Mouse (Mus musculus): Measurements from ENCODE around the gene Gm43191. TPM values are rescaled to one million over a fixed set of nuclear protein-coding genes. Genes with fewer than 3 reads are reported as not detected.
"Not testable (repeated sequence)": the region's sequence is repeated elsewhere in the genome, so short reads cannot be mapped to it uniquely, and the experiment has no call there.

The Gm43191 gene
- total RNA-seq, 2 experiments from 2014 or later, result not detected

DNA sequence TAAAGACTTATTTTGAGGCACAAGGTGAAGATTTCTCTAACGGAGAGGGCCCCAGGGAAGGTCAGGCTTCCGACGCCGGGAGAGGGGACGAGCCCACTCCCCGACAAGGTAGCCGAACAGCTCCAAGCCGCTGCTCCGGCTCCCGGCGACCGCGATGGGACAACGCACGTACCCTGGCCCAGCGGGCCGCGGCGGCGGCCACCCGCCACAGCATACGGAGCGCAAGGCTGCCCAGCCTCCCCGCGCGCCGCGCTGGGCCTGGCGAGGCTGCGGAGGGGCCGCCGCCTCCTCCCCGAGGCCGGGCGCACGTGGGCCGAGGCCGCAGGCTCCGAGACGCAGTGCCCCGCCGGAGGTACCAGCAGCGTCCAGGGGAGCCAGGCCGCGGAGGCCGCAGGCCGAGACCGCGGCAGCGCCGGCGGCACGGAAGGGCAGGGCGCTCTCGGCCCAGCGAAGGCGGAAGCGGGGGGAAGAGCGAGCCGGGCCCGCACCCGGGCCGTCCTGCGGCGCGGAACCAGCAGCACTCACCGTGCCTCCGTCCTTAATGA, 19.1 kb downstream of the Gm43191 start:
- DNase-seq (ENCODE audit: low spot score in 2 of 2), result no peak

GRCm38 (mm10) chr3:116661288-116661869, 19.7 kb downstream of the Gm43191 start:
- DNase-seq (ENCODE audit: low spot score in 2 of 2), result no peak

DNA sequence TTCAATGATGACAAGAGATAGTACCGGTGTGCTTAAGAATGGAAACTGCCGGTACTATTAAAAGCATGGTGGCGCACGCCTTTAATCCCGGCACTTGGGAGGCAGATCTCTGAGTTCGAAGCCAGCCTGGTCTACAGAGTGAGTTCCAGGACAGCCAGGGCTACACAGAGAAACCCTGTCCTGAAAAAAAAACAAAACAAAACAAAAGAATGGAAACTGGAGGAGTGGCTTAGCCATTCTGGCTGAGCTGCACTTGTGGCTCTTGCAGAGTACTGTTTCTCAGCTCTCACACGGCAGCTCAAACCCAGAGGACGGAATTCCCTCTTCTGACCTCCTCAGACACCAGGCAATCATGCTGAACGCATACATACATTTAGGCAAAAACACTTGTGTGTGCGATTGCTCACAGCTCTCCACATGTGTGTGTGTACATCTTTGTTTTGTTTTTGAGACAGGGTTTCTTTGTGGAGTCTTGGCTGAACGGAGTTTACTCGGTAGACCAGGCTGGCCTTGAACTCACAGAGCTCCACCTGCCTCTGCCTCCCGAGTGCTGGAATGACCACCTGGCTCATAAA, 21.1 kb downstream of the Gm43191 start:
- DNase-seq (ENCODE audit: low spot score in 2 of 2), result no peak

DNA sequence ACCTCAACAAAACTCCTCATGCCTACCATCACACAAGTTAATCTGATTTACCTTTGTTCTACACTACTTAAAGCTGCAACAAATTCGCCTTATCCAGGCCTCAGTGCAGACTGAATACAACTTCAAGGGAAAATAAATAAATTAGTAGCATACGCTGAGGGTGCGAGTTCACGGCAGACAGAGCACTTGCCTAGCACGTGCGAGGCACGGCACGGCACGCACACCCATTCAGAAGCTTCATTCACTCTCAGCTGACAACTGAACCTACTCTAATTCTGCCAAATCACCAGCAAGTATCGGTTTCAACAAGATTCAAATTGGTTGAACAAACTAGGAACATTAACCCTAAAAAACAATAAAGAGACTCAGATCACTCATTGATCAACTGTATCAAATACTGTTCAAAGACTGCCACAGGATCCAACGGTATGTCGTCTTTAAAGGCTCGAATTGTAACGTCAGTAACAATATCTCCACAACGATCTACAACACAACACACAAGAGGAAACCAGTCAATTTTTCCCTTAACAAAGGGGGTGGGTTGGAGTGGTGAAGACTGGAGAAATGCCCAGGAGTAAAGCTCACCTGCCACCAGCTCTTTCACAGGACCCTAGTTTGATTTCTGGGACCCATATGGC, 22.0 kb downstream of the Gm43191 start:
- DNase-seq (ENCODE audit: low spot score in 2 of 2), result no peak

DNA sequence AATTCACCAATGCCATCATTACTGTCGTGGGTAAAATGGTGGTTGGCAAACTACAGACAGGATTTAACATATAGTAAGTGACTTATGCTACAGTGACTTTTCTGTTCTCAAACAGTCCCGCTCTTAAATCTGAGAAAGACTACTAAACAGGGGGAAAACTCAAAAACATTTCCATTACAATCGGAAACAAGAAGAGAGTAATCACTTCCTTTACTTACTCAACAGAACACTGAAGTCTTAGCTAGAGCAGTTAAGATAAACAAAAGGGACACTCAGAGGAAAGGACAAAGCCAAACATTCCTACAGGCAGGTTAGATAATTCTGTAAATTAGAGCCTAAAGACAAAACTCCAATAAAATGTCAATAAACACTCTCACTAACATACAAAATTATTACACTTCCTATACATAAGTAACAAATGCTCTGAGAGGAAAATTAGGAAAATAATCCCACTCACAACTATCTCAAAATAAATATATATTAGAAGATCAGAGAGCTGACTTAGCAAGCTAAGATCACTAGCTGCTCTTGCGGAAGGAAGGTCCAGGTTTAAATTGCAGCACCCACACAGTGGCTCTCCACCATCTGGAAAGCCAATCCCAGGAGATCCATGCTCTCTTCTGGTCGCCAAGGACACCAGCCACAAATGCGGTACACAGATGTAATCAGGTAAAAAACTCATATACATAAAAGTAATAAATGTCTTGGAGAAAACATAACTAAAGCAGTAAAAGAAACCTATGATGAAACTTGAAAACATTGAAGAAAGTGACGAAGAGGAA, 24.7 kb downstream of the Gm43191 start:
- DNase-seq (ENCODE audit: low spot score in 2 of 2), result no peak

- not testable (repeated sequence) for DNase-seq (ENCODE audit: low spot score in 2 of 2)
These were observed 27.0 kb downstream of the Gm43191 start for GRCm38 (mm10) chr3:116654051-116654450.

DNA sequence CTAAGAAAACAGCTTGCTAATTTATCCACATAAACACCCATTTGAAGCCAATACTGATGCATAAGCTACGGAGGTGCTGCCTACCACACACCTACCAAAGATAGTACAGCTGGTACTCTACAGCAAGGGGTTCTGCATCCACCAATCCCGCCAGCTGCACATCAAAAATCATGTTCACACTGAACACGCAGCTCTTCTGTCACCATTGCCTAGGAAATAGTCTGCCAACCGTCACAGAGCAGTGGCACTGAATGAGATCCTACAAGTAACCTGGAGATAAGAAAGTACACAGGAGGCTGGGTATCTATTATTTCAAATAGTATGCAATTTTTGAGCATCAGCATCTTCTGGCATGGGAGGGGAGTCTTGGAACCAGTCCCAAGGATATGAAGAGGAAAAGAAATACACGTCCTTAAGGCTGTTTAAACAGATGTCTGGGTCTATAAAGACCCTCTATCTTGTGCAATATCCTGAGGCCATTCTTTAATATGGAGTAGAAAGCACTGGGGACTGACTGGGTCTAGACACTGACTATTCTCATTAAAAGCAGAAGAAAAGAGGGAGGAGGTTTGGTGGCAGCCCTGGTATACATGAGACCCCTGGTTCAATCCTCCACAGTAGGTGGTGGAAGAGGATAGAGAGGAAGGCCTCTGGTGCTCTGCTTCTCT, 27.6 kb downstream of the Gm43191 start:
- DNase-seq (ENCODE audit: low spot score in 2 of 2), result no peak

DNA sequence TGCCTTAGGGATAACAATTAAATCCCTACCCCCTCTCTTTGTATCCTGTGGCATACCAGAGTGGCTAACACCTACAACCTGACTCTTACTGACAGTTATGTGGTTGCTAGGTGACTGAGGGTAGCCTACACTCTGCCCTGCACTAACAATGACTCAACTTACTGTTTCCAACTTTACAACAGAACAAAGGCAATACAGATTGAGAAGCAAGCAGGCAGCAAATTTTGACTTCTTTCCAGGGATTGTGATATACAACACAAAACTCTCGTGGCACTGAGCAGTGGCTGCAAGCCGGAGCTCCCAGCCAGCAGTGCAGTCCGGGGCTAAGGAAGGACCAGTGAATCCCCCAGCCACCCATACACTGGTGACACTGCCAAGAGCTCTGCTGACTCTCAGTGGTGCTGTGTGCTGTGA, 29.0 kb downstream of the Gm43191 start:
- DNase-seq (ENCODE audit: low spot score in 2 of 2), result no peak

DNA sequence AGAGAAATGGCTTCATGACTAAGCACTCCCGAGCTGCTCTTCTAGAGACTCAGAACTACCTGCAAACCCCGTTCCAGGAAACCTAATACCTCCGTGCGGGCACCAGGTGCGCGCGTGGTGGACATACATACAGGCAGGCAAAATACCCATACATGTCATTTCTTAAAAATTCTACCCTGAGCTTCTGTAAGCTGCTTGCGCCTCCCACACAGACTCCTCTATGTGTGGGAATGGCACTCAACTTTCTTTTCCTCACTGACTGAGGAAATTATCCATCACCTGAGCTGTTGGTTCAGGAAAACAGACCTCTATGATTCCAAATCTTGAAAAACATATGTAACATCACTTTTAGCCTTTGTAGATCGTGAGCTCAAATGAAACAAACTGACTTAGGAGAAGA, 30.4 kb downstream of the Gm43191 start:
- DNase-seq (ENCODE audit: low spot score in 2 of 2), result no peak

DNA sequence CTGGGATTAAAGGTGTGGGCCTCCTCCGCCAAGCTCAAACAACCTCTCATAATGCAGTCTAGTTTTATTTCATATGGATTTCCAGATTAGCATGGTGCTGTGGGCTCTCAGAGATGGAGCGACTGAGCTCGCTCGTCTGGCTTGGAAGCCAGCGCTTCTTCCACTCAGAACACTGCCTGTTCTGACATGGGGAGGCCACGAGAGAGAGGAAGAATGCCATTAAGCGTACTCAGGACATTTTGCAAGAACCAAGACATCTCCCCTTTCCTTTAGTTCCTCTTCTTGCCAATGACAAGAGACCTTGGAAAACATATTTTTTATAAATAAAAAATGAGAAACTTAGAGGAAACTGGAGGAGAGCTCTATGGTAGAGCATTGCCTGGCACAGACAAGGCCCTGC, 32.3 kb downstream of the Gm43191 start:
- DNase-seq (ENCODE audit: low spot score in 2 of 2), result no peak

DNA sequence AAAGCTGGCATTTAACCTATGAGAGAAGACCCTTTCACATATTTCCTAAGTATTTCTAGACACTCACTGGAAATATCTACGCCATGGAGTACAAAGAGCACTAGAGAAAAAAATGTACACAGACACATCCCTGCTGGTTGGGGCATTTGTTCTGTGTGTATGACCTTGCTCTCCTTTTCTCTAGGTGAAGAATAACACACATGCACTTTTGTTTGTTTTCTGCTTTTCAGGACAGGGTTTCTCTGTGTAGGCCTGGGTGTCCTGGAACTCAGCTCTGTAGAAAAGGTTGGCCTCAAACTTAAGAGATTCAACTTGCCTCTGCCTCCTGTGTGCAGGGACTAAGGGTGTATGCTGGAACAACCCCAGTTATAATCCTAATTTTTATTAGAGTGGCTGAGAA, 34.7 kb downstream of the Gm43191 start:
- no peak for DNase-seq (ENCODE audit: low spot score in 2 of 2)

DNA sequence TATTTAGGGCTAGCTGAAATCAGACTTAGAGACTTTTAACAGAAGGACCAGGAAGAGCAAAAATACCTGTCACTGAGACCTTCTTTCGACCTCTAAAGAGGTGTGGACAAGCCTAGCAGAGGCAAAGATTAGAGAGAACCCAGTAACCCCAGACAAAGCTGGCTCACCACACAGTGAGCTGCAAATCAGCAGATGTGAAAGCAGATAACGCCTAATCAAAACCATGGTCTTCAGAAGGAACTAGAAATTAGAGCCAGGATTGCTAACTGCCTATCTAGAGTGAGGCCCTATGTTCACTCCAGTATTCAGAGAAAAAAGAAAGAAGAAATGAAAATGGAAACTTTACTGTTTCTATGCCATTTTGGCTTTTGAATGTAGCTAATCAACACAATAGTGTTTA, 38.7 kb downstream of the Gm43191 start:
- no peak for DNase-seq (ENCODE audit: low spot score in 2 of 2)

- DNase-seq (ENCODE audit: low spot score in 2 of 2), result no peak
These were observed 39.2 kb downstream of the Gm43191 start for GRCm38 (mm10) chr3:116641811-116642371.

DNA sequence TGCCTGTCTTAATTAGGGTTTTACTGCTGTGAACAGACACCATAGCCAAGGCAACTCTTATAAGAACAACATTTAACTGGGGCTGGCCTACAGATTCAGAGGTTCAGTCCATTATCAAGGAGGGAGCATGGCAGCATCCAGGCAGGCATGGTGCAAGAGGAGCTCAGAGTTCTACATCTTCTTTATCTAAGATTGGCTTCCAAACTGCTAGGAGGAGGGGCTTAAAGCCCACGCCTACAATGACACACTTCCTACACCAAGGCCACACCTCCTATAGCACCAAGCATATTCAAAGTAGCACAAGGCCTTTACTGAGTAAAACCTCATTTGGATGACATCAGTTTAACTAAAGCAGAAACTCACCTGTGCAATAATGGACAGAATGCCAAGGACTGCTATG, 41.0 kb downstream of the Gm43191 start:
- DNase-seq (ENCODE audit: low spot score in 2 of 2), result no peak

DNA sequence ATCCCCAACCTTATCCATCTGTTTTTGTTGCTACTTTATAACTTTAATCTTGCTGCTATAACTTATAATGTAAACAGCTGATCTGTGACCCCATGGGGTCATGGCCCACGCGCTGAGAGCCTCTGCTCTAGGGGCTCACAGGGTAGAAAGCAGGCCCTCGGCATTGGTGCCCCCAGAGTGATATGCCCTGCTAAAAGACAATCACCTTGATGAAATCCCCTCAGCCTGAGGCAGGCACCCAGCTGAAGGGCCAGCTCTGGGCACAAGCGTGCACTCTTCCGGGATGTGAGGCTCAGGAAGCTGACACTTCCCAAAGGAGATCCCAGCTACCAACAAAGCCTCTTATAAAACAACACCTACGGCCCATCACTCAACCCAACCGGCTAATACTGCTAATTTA, 42.5 kb downstream of the Gm43191 start:
- no peak for DNase-seq (ENCODE audit: low spot score in 2 of 2)

- no peak for DNase-seq (ENCODE audit: low spot score in 2 of 2)
These were observed 43.2 kb downstream of the Gm43191 start for GRCm38 (mm10) chr3:116637693-116638476.

GRCm38 (mm10) chr3:116635799-116636198, 45.3 kb downstream of the Gm43191 start:
- DNase-seq (ENCODE audit: low spot score in 2 of 2), result no peak

GRCm38 (mm10) chr3:116634853-116635252, 46.2 kb downstream of the Gm43191 start:
- DNase-seq (ENCODE audit: low spot score in 2 of 2), result no peak

DNA sequence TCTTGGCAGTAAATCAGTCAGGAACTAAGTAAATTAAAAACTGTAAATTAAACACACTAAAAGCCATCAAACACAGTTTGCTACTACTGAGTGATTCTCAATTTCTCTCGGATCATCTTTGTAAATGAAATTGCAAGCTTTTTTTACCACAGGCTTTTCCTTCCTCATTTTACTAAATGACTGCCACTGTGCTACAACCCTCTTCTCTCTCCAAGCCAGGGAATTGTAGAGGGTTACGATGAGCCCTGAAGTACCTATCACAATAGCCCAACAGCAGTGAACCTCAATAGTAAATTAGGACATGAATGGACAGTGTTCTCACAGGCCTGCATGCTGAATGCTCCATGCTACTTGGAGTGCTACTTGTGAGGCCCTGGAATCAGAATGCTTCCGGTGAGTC, 47.0 kb downstream of the Gm43191 start:
- DNase-seq (ENCODE audit: low spot score in 2 of 2), result no peak

- no peak for DNase-seq (ENCODE audit: low spot score in 2 of 2)
These were observed 48.1 kb downstream of the Gm43191 start for GRCm38 (mm10) chr3:116632971-116633370.

Data from layer of hippocampus, postnatal 10 days (tissue).